Mouse (Mus musculus) liver, postnatal 0 days (tissue): Measurements from ENCODE around the gene Scyl3.

ENCODE experiments used
- CTCF ChIP-seq: sonication (generic); IDR thresholded peaks from 2 replicates; pipeline ENCODE4 v1.5.1; 2016; ENCODE audit warnings: antibody characterized with exemption, low read depth
- EP300 ChIP-seq: IDR thresholded peaks from 2 replicates; pipeline ENCODE4 v1.6.1; 2016; ENCODE audit warnings: antibody characterized with exemption, low read depth, mild to moderate bottlenecking

- TF ChIP-seq EP300: no peak
- no peak for TF ChIP-seq CTCF
These were observed 65.3 kb downstream of the Scyl3 start for GRCm38 (mm10) chr1:163994173-163994720.
